Mouse (Mus musculus) brain, embryonic 14.5 days (tissue): ENCODE measurements around the gene Adamts16.

ENCODE experiments used
- CTCF ChIP-seq: fragments of 200-500 bp; IDR thresholded peaks from 2 replicates; pipeline ENCODE4 v1.5.1; 2012; ENCODE audit warnings: inconsistent platforms, mild to moderate bottlenecking, moderate library complexity, borderline replicate concordance; ENCODE audit not compliant: insufficient read depth, insufficient read length; ENCODE audit errors: extremely low read depth
- POLR2A ChIP-seq: fragments of 200-500 bp; IDR thresholded peaks from 2 replicates; pipeline ENCODE4 v1.6.1; 2012; ENCODE audit warnings: mild to moderate bottlenecking, inconsistent platforms, borderline replicate concordance; ENCODE audit not compliant: poor library complexity, insufficient read depth, insufficient read length, severe bottlenecking; ENCODE audit errors: extremely low read depth

DNA sequence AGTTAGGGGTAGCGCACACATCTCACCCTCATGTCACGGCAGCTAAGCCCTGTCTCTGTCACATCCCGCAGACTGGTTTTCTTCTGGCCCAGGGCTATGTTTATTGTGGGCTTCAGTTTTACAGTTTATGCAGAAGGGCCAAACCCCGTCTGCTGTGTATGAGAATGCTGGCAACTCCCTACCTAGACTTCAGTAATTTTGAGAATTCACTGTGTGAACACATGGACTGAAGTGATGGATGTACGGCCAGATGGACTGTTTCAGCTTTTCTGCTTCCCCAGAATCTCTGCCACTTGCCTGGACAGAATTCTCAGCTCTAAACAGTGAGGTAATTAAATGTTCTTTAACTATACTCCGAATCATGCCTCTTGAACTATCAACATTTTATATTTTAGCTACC lies 70.5 kb downstream of the Adamts16 start:
- TF ChIP-seq POLR2A (no peak), CTCF (no peak)
